Mouse (Mus musculus) T-helper 17 cell (primary cell): ENCODE data around the gene 1700056E22Rik.

ENCODE experiments used
- in situ Hi-C, 2 experiments: fragments of 300-600 bp; cut with MboI, MseI; formaldehyde crosslinking; loops; 1 replicate in 1 of 2; 2 replicates in 1 of 2; pipeline ENCODE4 v1.15.1; 2025; ENCODE audit warnings: high pct_unique_total_duplicates in 2 of 2

The 1700056E22Rik gene

GRCm38 (mm10) chr1:184052331-184052730 lies 18.2 kb upstream of the 1700056E22Rik start:
- in situ Hi-C loops, result no loop called here

DNA sequence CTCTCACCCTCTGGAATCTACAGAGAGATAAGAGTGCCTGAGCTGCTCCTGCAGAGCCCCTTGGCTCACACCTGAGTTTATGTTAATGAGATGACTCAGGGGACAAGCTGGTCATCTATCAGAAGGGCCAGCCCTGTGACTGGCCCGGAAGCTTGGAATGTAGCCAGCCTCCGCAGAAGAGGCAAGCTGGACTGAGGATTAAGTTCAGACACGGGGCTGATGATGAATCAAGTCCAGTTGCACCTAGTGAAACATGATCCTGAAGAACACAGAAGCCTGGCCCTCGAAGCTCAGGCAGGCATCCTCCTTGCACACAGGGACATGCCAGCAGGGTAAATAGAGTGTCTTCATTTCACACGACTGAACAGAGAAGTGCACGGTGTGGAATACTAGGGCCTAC lies 17.7 kb upstream of the 1700056E22Rik start:
- in situ Hi-C loops, result no loop called here

DNA sequence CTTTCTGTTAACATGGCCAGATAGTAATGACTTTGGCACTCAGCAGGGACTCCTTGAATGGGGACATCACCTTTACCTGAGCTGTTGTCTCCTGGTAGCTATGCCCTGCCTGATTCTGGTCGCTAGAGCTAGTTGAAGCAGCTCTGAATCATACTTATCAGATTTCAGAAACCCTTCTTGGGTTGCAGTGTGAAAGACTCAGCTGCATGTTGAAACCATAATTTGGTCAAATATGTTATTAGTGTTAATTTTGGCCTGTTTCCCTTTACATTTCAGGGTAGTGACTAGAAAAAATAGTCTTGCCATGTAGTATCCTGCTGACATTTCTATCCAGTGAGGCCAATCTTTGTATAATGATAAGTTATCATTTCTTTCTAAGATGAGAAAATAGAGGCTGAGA lies 17.2 kb upstream of the 1700056E22Rik start:
- in situ Hi-C loops, result no loop called here

- in situ Hi-C loops, result loop anchor here (25.0 kb wide), 2 partner anchors 1163 to 1537 kb away; partner anchors contain the start of genes Capn2 (in 2 of the 2) and Rab3gap2 (in 1 of the 2)
Measured at GRCm38 (mm10) chr1:184048675-184049418, 14.7 kb upstream of the 1700056E22Rik start.

- in situ Hi-C loops, result loop anchor here (25.0 kb wide), 2 partner anchors 1164 to 1536 kb away; partner anchors contain the start of genes Capn2 (in 2 of the 2) and Rab3gap2 (in 1 of the 2)
Measured at GRCm38 (mm10) chr1:184047818-184048217, 13.7 kb upstream of the 1700056E22Rik start.

- in situ Hi-C loops, result loop anchor here (25.0 kb wide), 2 partner anchors 1166 to 1534 kb away; partner anchors contain the start of genes Capn2 (in 2 of the 2) and Rab3gap2 (in 1 of the 2)
Measured at GRCm38 (mm10) chr1:184046070-184046677, 12.1 kb upstream of the 1700056E22Rik start.

- in situ Hi-C loops, result loop anchor here (25.0 kb wide), 2 partner anchors 1169 to 1531 kb away; partner anchors contain the start of genes Capn2 (in 2 of the 2) and Rab3gap2 (in 1 of the 2)
Measured at GRCm38 (mm10) chr1:184043391-184043790, 9.3 kb upstream of the 1700056E22Rik start.

DNA sequence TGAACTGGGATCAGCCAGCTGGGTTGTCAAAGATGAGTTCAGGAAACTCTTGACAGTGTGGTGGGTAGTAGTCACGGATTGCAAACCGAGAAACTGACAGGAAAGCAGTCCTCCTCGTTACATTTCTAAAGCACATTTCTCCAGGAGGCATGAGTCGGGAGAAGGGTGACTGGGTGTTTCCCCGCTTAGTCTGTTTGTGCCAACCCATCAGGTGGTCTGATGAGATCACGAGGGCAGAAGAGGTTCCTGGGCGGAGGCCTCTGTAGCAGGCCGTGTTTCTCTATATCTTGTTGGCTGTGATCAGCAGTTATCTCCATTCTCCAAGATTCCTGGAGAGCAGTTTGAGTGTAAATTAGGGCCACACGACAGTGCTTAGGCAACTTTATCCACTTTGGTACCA lies 8.6 kb upstream of the 1700056E22Rik start:
- in situ Hi-C loops, result loop anchor here (25.0 kb wide), 2 partner anchors 1170 to 1530 kb away; partner anchors contain the start of genes Capn2 (in 2 of the 2) and Rab3gap2 (in 1 of the 2)

DNA sequence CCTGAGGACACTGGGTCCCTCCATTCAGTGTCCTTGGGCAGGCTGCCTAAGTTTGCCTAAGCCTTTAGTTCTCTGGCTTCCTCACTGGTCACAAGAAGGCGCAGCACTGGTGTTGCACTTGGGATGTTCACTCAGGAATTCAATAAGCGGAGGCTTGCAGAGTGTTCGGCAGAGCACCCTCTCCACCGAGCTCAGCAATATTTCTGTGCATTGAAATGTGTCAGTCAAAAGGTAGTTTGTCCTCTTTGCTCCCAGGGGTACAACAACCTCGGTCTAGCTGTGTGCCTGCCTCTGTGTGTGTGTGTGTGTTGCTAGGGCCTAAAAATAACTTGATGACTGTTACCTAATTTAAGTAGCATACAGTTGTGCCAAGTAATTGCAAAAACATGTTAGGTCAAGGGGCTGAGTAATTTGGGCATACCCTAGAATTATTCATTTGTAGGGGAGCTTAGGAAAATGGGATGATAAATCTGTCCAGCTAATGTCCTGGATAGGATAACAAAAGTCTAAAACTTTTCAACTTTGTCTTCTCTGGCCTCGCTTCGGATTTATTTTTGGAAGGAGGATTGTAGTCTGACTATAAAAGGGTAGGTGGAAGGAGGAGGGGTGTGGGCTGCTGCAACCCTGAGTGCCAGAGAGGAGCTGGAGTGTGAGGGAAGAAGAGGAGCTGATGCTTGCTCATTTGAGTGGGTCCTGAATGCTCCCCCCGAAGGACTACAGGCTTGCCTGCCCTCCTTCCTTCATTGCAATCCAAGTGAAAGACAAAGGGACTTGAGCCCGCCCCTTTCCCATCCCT lies 7.9 kb upstream of the 1700056E22Rik start:
- in situ Hi-C loops, result loop anchor here (25.0 kb wide), 2 partner anchors 1170 to 1530 kb away; partner anchors contain the start of genes Capn2 (in 2 of the 2) and Rab3gap2 (in 1 of the 2)

DNA sequence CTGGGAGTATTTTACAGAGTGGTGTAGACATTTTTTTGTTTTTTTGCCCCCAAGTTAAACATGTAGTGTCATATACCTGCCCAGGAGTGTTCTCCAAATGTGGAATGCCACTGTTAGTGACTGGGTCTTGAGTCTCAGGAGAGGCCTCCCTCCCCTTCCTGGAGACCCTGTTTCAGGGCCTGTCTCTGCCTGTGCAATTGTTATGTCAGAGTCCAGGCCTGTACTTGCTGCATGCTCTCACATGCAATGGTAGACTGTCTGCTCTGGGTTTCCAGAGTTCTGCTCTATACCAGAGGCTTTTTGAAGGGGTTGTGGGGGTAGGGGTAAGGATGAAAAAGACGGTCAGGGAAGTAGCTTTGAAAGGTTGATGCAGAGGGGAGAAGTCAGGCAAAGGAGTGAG lies 6.8 kb upstream of the 1700056E22Rik start:
- in situ Hi-C loops, result loop anchor here (25.0 kb wide), 2 partner anchors 1171 to 1529 kb away; partner anchors contain the start of genes Capn2 (in 2 of the 2) and Rab3gap2 (in 1 of the 2)

DNA sequence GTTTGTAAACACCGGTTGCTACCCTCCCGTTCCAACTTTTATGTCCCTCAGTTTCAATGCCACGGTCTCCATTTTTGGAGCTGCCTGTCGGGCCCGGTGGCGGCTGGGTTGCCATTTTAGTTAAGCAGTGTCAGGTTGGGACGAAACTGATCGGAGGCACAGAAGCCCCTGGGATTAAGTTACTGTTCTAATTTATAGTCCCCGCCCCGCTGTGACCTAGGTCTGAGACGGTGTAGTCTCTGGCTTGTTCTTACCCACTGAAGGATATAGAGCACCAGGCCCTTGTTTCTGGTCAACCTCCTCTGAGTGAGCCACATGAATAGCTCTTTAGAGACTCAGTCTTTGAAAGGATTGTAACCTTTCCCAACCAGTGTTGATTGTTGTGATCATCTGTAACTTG lies 6.1 kb upstream of the 1700056E22Rik start:
- in situ Hi-C loops, result loop anchor here (25.0 kb wide), 2 partner anchors 1172 to 1528 kb away; partner anchors contain the start of genes Capn2 (in 2 of the 2) and Rab3gap2 (in 1 of the 2)

GRCm38 (mm10) chr1:184039301-184039700 lies 5.2 kb upstream of the 1700056E22Rik start:
- in situ Hi-C loops, result loop anchor here (10.0 to 25.0 kb wide), 3 partner anchors 1166 to 1527 kb away; partner anchors contain the start of genes Capn2 (in 2 of the 2) and Rab3gap2 (in 2 of the 2)

- in situ Hi-C loops, result loop anchor here (10.0 to 25.0 kb wide), 3 partner anchors 1167 to 1526 kb away; partner anchors contain the start of genes Capn2 (in 2 of the 2) and Rab3gap2 (in 2 of the 2)
Measured at GRCm38 (mm10) chr1:184037802-184038201, 3.7 kb upstream of the 1700056E22Rik start.

DNA sequence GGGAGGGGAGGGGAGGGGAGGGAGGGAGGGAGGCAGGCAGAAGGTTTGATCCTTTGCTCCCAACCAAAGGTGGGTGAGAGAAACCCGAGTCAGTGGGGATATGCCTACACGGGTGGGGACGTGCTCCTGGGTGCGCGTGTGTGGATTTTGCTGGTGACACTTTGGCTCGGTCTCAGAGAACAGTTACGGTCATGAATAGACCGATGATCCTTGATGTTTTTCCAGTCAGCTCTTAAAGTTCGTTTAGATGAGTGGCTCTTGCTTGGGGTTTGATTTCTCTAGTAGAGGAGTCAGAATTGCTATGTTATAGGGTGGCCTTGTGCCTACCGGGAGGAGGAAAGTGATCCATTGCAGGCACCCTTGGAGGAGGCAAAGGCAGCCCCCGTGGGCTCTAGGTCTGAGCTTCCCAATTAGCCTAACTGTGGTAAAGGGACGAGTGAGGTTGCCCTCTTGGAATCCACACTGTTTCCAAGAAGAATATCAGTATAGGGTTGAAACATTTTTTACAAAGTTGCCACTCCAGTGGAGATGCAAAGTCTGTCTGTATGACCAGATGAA lies 1.3 kb upstream of the 1700056E22Rik start:
- in situ Hi-C loops, result loop anchor here (10.0 to 25.0 kb wide), 3 partner anchors 1169 to 1523 kb away; partner anchors contain the start of genes Capn2 (in 2 of the 2) and Rab3gap2 (in 2 of the 2)

GRCm38 (mm10) chr1:184034741-184035181 lies 660 bp upstream of the 1700056E22Rik start:
- in situ Hi-C loops, result loop anchor here (10.0 to 25.0 kb wide), 3 partner anchors 1170 to 1522 kb away; partner anchors contain the start of genes Capn2 (in 2 of the 2) and Rab3gap2 (in 2 of the 2)

- in situ Hi-C loops, result loop anchor here (10.0 to 25.0 kb wide), 3 partner anchors 1171 to 1521 kb away; partner anchors contain the start of genes Capn2 (in 2 of the 2) and Rab3gap2 (in 2 of the 2)
Measured at GRCm38 (mm10) chr1:184033390-184034010, 601 bp downstream of the 1700056E22Rik start.

DNA sequence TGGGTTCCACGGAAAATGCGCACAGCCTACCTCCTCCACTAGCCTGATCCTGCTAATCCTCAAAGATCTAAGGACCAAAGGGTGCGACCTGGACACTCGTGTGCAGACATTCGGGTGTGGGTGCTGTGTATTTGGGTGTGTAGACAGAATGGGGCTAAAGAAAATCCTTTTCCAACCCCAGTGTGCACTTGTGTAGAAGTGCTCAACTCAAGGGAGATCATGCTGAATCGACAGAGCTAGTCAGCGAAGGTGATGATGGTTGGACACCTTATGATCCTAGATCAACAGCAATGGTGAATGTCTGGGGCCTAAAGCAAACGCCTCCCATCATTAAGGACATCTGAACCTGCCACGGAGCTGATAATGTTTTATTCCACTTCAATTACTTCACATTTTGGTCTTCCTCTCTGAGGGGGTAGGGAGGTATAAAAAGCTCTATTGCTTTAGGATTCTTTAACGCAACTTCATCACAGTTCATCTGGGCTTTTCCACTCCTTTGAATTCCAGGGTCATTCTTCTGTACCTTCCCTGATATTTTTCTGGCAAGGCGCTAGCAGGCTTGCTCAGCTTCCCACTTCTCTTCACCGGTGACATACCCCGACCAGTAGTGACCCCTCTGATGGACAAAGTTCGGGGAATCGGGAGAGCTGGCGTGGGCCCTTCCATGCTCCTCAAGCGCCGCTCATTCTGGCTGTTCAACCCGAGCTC lies 1.3 kb downstream of the 1700056E22Rik start:
- in situ Hi-C loops, result loop anchor here (10.0 to 25.0 kb wide), 3 partner anchors 1172 to 1521 kb away; partner anchors contain the start of genes Capn2 (in 2 of the 2) and Rab3gap2 (in 2 of the 2)

DNA sequence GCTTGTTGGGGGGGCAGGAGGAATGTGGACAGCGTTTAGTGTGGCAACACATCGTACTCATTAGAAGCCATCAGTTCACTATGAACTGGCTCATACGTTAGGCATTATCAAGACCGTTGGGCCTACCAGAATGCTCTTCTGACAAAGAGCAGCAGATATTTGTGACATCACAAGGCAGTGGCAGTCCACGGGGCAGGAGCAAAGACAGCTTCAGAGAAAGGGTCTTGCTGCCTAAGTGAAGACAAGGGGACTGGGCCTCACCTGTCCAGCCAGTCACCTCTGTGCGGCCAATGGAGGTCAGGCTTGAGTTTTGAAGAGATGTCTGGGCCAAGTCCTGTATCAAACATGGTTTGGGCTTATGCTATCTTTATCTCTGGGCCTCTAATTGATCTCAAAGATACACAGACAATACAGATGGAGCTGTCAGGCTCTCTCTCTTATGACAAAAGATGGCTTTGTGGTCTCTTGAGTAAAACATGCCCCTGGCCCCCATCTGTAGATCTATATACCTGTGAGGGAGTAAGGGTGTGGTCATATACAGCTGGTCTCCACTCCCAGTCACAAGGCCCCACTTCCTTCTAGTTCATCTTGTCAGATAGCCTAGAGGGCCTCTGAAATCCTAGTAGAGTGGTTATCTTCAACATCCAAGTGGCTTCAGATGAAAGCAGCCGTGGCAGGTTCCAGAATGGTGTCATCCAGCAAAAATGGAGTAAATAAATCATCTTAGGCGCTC lies 3.9 kb downstream of the 1700056E22Rik start:
- in situ Hi-C loops, result loop anchor here (10.0 to 25.0 kb wide), 3 partner anchors 1175 to 1518 kb away; partner anchors contain the start of genes Capn2 (in 2 of the 2) and Rab3gap2 (in 2 of the 2)
